Mouse (Mus musculus) Patski (cell line): Measurements from ENCODE around the gene Tax1bp3. TPM values are rescaled to one million over a fixed set of nuclear protein-coding genes. Genes with fewer than 3 reads are reported as not detected.

Experiments
- ATAC-seq: fragments of 100-300 bp; one replicate; pipeline ENCODE4 v1.8.0; 2021
- CTCF ChIA-PET: fragments of 350-600 bp; sonication (Branson Sonifier 250); formaldehyde crosslinking; loops from one replicate; lab custom pipeline; 2022; ENCODE audit warnings: inconsistent platforms; lab: Charles Lee
- POLR2A ChIA-PET: fragments of 350-600 bp; sonication (Branson Sonifier 250); formaldehyde crosslinking; loops from one replicate; lab custom pipeline; 2022; ENCODE audit warnings: antibody characterized with exemption, inconsistent platforms; lab: Charles Lee
- DNase-seq: peaks from one replicate; pipeline ENCODE4 v3.0.0-alpha.2; 2011; ENCODE audit warnings: low read depth, low spot score
- H3K27me3 ChIP-seq: fragments of 371-371 bp; one replicate; pipeline ENCODE4 v1.5.1; 2021
- CTCF ChIP-seq: fragments of 100-300 bp; IDR thresholded peaks from one replicate; pipeline ENCODE4 v1.5.1; 2021
- in situ Hi-C: fragments of 300-500 bp; cut with MboI; formaldehyde crosslinking; loops from 3 replicates; pipeline ENCODE4 v1.11.1; 2018; ENCODE audit warnings: low pct_unique_long_range_greater_than_20kb, mixed read lengths
- polyA plus RNA-seq: library from polyadenylated mRNA; unstranded; gene quantifications from one replicate; pipeline ENCODE4 v1.2.3, GENCODE M21; 2021

The Tax1bp3 gene
- polyA plus RNA-seq, 1 experiment from 2014 or later = 157 TPM

- DNase-seq (no peak), ATAC-seq (no peak)
- in situ Hi-C loops = no loop called here
Measured at GRCm38 (mm10) chr11:73172186-73172585, 4.7 kb upstream of the Tax1bp3 start.

GRCm38 (mm10) chr11:73175612-73176011, 1.3 kb upstream of the Tax1bp3 start:
- ATAC-seq (peak; percentile 6), DNase-seq (no peak)
- H3K27me3 ChIP-seq = no peaks in the 10 kb centered on the region
- no peak for TF ChIP-seq CTCF
- POLR2A ChIA-PET = interaction anchor here (1.1 kb wide), 1 partner anchor 12 kb away, joined by 3 read pairs; no protein-coding TSS in a partner anchor
- in situ Hi-C loops = no loop called here
- CTCF ChIA-PET = interaction anchor here (1.2 to 1.6 kb wide), 3 partner anchors 12 to 106 kb away, joined by 3 read pairs; no protein-coding TSS in a partner anchor

More at GRCm38 (mm10) chr11:73172186-73172585, 4.7 kb upstream of the Tax1bp3 start:
- CTCF ChIA-PET = interaction anchor here (1.2 kb wide), 1 partner anchor 12 kb away, joined by 4 read pairs; the partner anchor contains the start of gene P2rx5
- POLR2A ChIA-PET = interaction anchor here (1.0 kb wide), 1 partner anchor 13 kb away, joined by 3 read pairs; no protein-coding TSS in a partner anchor
- TF ChIP-seq CTCF = no peak
- no peaks in the 10 kb centered on the region for H3K27me3 ChIP-seq

- CTCF ChIA-PET = interaction anchor here (1.4 to 1.6 kb wide), 2 partner anchors 12 to 17 kb away, joined by 3 read pairs; no protein-coding TSS in a partner anchor
- TF ChIP-seq CTCF = no peak
- no peaks in the 10 kb centered on the region for H3K27me3 ChIP-seq
- POLR2A ChIA-PET = interaction anchor here (1.0 to 1.1 kb wide), 2 partner anchors 12 to 16 kb away, joined by 3 read pairs; partner anchors contain the start of gene P2rx5
- ATAC-seq (no peak), DNase-seq (no peak)
- in situ Hi-C loops = no loop called here
Measured at GRCm38 (mm10) chr11:73176186-73176585, 697 bp upstream of the Tax1bp3 start.

- ATAC-seq (peak; percentile 88), DNase-seq (no peak)
- H3K27me3 ChIP-seq = no peaks in the 10 kb centered on the region
- CTCF ChIA-PET = interaction anchor here (1.1 to 2.2 kb wide), 5 partner anchors 10 to 39 kb away, joined by 3 to 9 read pairs (median 4); partner anchors contain the start of genes Ctns, Haspin and Shpk
- no peak for TF ChIP-seq CTCF
- POLR2A ChIA-PET = interaction anchor here (0.6 to 1.3 kb wide), 5 partner anchors 17 to 931 kb away, joined by 3 to 5 read pairs (median 3); partner anchors contain the start of gene Shpk
- in situ Hi-C loops = no loop called here
Measured at GRCm38 (mm10) chr11:73177509-73177875, 609 bp downstream of the Tax1bp3 start.

- CTCF ChIA-PET = interaction anchor here (1.0 to 2.2 kb wide), 9 partner anchors 10 to 104 kb away, joined by 3 to 9 read pairs (median 4); partner anchors contain the start of genes Ctns, Haspin and Shpk
- no peak for DNase-seq
- ATAC-seq = no peak
- in situ Hi-C loops = no loop called here
- POLR2A ChIA-PET = interaction anchor here (0.6 to 1.3 kb wide), 5 partner anchors 17 to 932 kb away, joined by 3 to 5 read pairs (median 3); partner anchors contain the start of gene Shpk
- TF ChIP-seq CTCF = no peak
- H3K27me3 ChIP-seq = no peaks in the 10 kb centered on the region
Measured at GRCm38 (mm10) chr11:73177895-73178294, 1.0 kb downstream of the Tax1bp3 start.

- ATAC-seq (no peak), DNase-seq (no peak)
- no peaks in the 10 kb centered on the region for H3K27me3 ChIP-seq
- POLR2A ChIA-PET = interaction anchor here (1.0 kb wide), 1 partner anchor 14 kb away, joined by 3 read pairs; no protein-coding TSS in a partner anchor
- CTCF ChIA-PET = no interaction called here
- no peak for TF ChIP-seq CTCF
- in situ Hi-C loops = no loop called here
Measured at GRCm38 (mm10) chr11:73185872-73186615, 9.2 kb downstream of the Tax1bp3 start.

- CTCF ChIA-PET = interaction anchor here (0.9 to 3.4 kb wide), 3 partner anchors 8 to 21 kb away, joined by 4 to 9 read pairs (median 5); partner anchors contain the start of gene Ctns
- POLR2A ChIA-PET = interaction anchor here (1.4 kb wide), 1 partner anchor 11 kb away, joined by 7 read pairs; the partner anchor contains the start of genes Ctns and Shpk
- DNase-seq (no peak), ATAC-seq (no peak)
- in situ Hi-C loops = no loop called here
- no peak for TF ChIP-seq CTCF
- H3K27me3 ChIP-seq = no peaks in the 10 kb centered on the region
Measured at GRCm38 (mm10) chr11:73187231-73187630, 10.3 kb downstream of the Tax1bp3 start.

- no peaks in the 10 kb centered on the region for H3K27me3 ChIP-seq
- in situ Hi-C loops = no loop called here
- ChIA-PET POLR2A (interaction anchor here (0.6 kb wide), 1 partner anchor 90 kb away, joined by 9 read pairs; no protein-coding TSS in a partner anchor), CTCF (interaction anchor here (1.1 to 1.4 kb wide), 3 partner anchors 15 to 30 kb away, joined by 3 to 4 read pairs (median 3); no protein-coding TSS in a partner anchor)
- TF ChIP-seq CTCF = no peak
- DNase-seq (no peak), ATAC-seq (peak; percentile 40)
Measured at GRCm38 (mm10) chr11:73193047-73193446, 16.2 kb downstream of the Tax1bp3 start.

- DNase-seq (no peak), ATAC-seq (no peak)
- ChIA-PET POLR2A (no interaction called here), CTCF (interaction anchor here (1.1 to 1.4 kb wide), 2 partner anchors 16 to 19 kb away, joined by 3 read pairs; no protein-coding TSS in a partner anchor)
- no peak for TF ChIP-seq CTCF
- in situ Hi-C loops = no loop called here
- no peaks in the 10 kb centered on the region for H3K27me3 ChIP-seq
Measured at GRCm38 (mm10) chr11:73194444-73194843, 17.6 kb downstream of the Tax1bp3 start.

- TF ChIP-seq CTCF = no peak
- no peak for DNase-seq
- ChIA-PET CTCF (interaction anchor here (1.3 kb wide), 2 partner anchors 11 to 25 kb away, joined by 4 read pairs; no protein-coding TSS in a partner anchor), POLR2A (interaction anchor here (0.7 to 1.4 kb wide), 3 partner anchors 11 to 22 kb away, joined by 3 to 7 read pairs (median 4); no protein-coding TSS in a partner anchor)
- no peaks in the 10 kb centered on the region for H3K27me3 ChIP-seq
- ATAC-seq = no peak
- in situ Hi-C loops = no loop called here
Measured at GRCm38 (mm10) chr11:73198190-73198589, 21.3 kb downstream of the Tax1bp3 start.
